Mouse (Mus musculus) kidney, adult 2 months (tissue): ENCODE results near the gene Hoxd13. TPM values are rescaled to one million over a fixed set of nuclear protein-coding genes. Genes with fewer than 3 reads are reported as not detected.

ENCODE experiments used
- DNase-seq: peaks from one replicate; pipeline ENCODE4 v3.0.0; 2021
- H3K27ac ChIP-seq: fragments of 200-500 bp; 2 replicates; pipeline ENCODE4 v1.5.1; 2012; ENCODE audit warnings: low read depth, low read length, control low read depth, inconsistent platforms; ENCODE audit not compliant: insufficient read depth
- H3K27me3 ChIP-seq: fragments of 200-500 bp; replicated peaks from 2 replicates; pipeline ENCODE4 v1.6.1; 2012; ENCODE audit warnings: mild to moderate bottlenecking, moderate library complexity, low read length, inconsistent platforms; ENCODE audit not compliant: control insufficient read depth, insufficient read depth
- H3K36me3 ChIP-seq: fragments of 200-500 bp; 2 replicates; pipeline ENCODE4 v1.6.1; 2012; ENCODE audit warnings: mild to moderate bottlenecking, moderate library complexity, low read length, inconsistent platforms; ENCODE audit not compliant: control insufficient read depth, insufficient read depth
- H3K4me1 ChIP-seq: fragments of 200-500 bp; 2 replicates; pipeline ENCODE4 v1.6.1; 2011; ENCODE audit warnings: low read length; ENCODE audit not compliant: control insufficient read depth, insufficient read depth
- H3K4me3 ChIP-seq: fragments of 200-500 bp; 2 replicates; pipeline ENCODE4 v1.5.1; 2011; ENCODE audit warnings: mild to moderate bottlenecking, low read depth, low read length, control low read depth; ENCODE audit not compliant: insufficient read depth
- CTCF ChIP-seq: fragments of 200-500 bp; conservative IDR thresholded peaks from 2 replicates; pipeline ENCODE4 v1.5.1; 2011; ENCODE audit warnings: low read depth, mild to moderate bottlenecking, control low read depth, low read length, moderate library complexity, mixed read lengths; ENCODE audit not compliant: insufficient read depth, insufficient read length
- POLR2A ChIP-seq: fragments of 200-500 bp; IDR thresholded peaks from one replicate; pipeline ENCODE4 v1.6.1; 2011; ENCODE audit warnings: low read depth, low read length, control low read depth
- WGBS: fragments of 180-500 bp; shearing (Covaris S2); methylation state at CpG from one replicate; pipeline ENCODE4 v1.1.7; 2018; 5-methylcytosine and 5-hydroxymethylcytosine counted together
- polyA plus RNA-seq: library from polyadenylated mRNA; depleted of rRNA; stranded (reverse); fragments of >200 nt; gene quantifications from 2 replicates; pipeline ENCODE4 v1.2.3, GENCODE M21; 2012

The Hoxd13 gene
- polyA plus RNA-seq, 1 experiment: not detected

- no peak for TF ChIP-seq POLR2A
- TF ChIP-seq CTCF: peak; percentile 66
- 24% methylated on average over 40 of the region's 40 CpGs for WGBS
- Histone ChIP-seq H3K4me1 (no peaks in the 10 kb centered on the region), H3K36me3 (no peaks in the 10 kb centered on the region), H3K4me3 (peak overlapping the region; percentile 36; the same call in 1 of the 2 replicates), H3K27ac (no peak overlapping the region), H3K27me3 (peaks cover 9% of the 10 kb centered on the region)
- peak; percentile 63 for DNase-seq
Measured at GRCm38 (mm10) chr2:74672481-74673362, 4.6 kb downstream of the Hoxd13 start.

- Histone ChIP-seq H3K4me1 (no peaks in the 10 kb centered on the region), H3K27ac (no peak overlapping the region), H3K27me3 (peaks cover 4% of the 10 kb centered on the region), H3K4me3 (no peak overlapping the region), H3K36me3 (no peaks in the 10 kb centered on the region)
- 34% methylated on average over 24 of the region's 24 CpGs for WGBS
- DNase-seq: no peak
- no peak for TF ChIP-seq CTCF
- no peak for TF ChIP-seq POLR2A
Measured at GRCm38 (mm10) chr2:74673835-74674425, 5.8 kb downstream of the Hoxd13 start.

GRCm38 (mm10) chr2:74674881-74675665 lies 7.0 kb downstream of the Hoxd13 start, which contains the start of gene Hoxd12:
Gene Hoxd12, plus strand, starts transcription at chr2:74675013.
- 26% methylated on average over 47 of the region's 47 CpGs for WGBS
- H3K27ac ChIP-seq: no peak within 1 kb of the TSS
- H3K4me1 ChIP-seq: no peaks in the 10 kb centered on the region
- TF ChIP-seq POLR2A: no peak
- no peak for TF ChIP-seq CTCF
- peaks cover 2% of the 10 kb centered on the region for H3K27me3 ChIP-seq
- no peak for DNase-seq
- H3K36me3 ChIP-seq: no peaks in the 10 kb centered on the region
- no peak within 1 kb of the TSS for H3K4me3 ChIP-seq

GRCm38 (mm10) chr2:74675666-74676282 lies 7.7 kb downstream of the Hoxd13 start:
- no peak overlapping the region for H3K27ac ChIP-seq
- no peaks in the 10 kb centered on the region for H3K4me1 ChIP-seq
- no peaks in the 10 kb centered on the region for H3K36me3 ChIP-seq
- no peak for DNase-seq
- 52% methylated on average over 24 of the region's 24 CpGs for whole genome bisulfite sequencing
- peaks cover 2% of the 10 kb centered on the region for H3K27me3 ChIP-seq
- TF ChIP-seq CTCF (no peak), POLR2A (no peak)
- H3K4me3 ChIP-seq: no peak overlapping the region

DNA sequence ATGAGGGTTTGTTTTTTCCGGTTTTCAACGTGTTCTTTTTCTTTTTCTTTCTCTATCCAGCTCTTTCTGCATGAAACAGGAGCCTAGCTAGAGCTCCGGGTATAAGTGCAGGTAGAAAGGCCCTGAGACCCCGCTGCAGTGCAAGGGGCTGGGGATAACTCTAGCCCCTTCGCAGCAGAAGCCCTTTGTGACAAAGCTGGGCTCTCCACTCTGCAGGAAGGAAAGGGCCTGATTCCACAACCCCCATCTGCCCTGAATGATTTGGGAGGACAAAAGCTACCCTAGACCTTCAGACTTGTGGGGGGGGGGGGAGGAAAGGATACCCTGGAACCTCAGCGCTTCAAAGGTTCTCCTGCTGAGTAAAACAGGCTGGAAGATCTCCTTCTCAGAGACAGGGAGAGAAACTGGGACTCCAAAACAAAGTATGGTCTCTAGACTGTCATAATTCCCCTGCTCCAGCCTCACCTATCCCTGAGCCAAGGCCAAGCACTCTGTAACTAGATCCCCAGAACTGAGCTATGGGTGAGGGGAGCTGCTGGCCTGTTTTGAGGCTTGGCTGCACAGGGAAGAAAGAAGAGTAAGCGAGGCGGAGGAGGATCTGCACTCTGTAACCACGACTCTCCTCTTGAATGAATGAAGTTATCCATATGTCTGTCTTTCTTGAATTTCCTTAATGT lies 8.4 kb downstream of the Hoxd13 start:
- H3K36me3 ChIP-seq: no peaks in the 10 kb centered on the region
- no peak overlapping the region for H3K4me3 ChIP-seq
- no peak overlapping the region for H3K27ac ChIP-seq
- peaks cover 2% of the 10 kb centered on the region for H3K27me3 ChIP-seq
- DNase-seq: no peak
- TF ChIP-seq CTCF (no peak), POLR2A (no peak)
- H3K4me1 ChIP-seq: no peaks in the 10 kb centered on the region
- WGBS: 57% methylated on average over 9 of the region's 9 CpGs

- H3K4me1 ChIP-seq: no peaks in the 10 kb centered on the region
- no peak for DNase-seq
- peaks cover 5% of the 10 kb centered on the region for H3K27me3 ChIP-seq
- WGBS: 79% methylated on average over 2 of the region's 2 CpGs
- no peak overlapping the region for H3K4me3 ChIP-seq
- H3K36me3 ChIP-seq: no peaks in the 10 kb centered on the region
- H3K27ac ChIP-seq: no peak overlapping the region
- TF ChIP-seq CTCF (no peak), POLR2A (no peak)
Measured at GRCm38 (mm10) chr2:74677106-74677505, 9.0 kb downstream of the Hoxd13 start.
